Mouse (Mus musculus) megakaryocyte progenitor cell, adult 5-6 weeks (primary cell): ENCODE data around the gene Entpd4b. TPM values are rescaled to one million over a fixed set of nuclear protein-coding genes. Genes with fewer than 3 reads are reported as not detected.
"Not testable (repeated sequence)": the region's sequence is repeated elsewhere in the genome, so short reads cannot be mapped to it uniquely, and the experiment has no call there.

Experiments used
- ATAC-seq: replicated peaks from 2 replicates; pipeline ENCODE4 v1.8.0; 2016; ENCODE audit warnings: mild to moderate bottlenecking, moderate TSS enrichment, inconsistent platforms; ENCODE audit not compliant: poor library complexity
- total RNA-seq, 2 experiments: library from RNA; stranded (forward) in 1 of 2; stranded (reverse) in 1 of 2; fragments of 157-497, 149-512 nt in 1 of 2; fragments of 200-1000 nt in 1 of 2; gene quantifications; 2 replicates each; pipeline versions ENCODE4 v1.2.3 to v1.2.4; 2015 to 2017

Entpd4b gene
- total RNA-seq (2015) (6.3 and 9.7 TPM in 2 replicates), total RNA-seq (2017) (8.6 and 10.2 TPM in 2 replicates)

DNA sequence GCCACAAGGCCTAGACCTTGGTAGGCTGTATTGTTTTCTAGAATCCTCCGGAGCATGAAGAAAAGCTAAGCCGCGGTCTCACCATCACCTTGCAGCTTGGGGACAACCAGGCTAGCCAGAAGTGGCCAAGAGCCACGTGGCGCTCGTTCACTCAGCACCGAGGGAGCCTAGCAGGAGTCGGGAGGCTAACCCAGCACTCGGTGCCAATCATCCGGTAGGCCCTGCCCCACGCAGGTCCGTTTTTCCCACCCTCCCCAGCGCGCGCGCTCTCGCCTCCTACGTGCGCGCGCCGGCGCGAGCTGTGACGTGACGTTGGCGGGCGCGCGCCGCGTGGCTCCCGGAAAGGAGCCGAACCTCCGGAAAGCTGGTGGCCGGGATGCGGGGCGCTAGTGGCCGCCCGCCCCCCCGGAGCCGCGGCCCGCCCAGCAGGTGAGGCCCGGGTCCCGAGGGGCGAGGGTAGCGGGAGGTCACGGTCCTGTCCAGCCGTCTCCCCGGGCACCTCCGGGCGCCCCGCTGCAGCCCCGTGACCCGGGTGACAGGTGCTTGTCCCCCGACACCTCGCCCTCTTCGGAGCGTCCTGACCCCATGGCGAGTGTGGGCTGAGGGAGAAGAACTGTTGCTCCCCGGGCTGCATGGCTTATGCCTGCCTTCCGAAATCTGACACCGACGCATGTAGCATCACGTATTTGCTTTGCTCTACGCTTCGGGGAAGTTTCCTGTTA, at the start of gene Entpd4b:
Entpd4b (plus strand) TSS at position 315 of the 722 bp plus-strand sequence.
- peak; percentile 86 for ATAC-seq

- peak; percentile 26 for ATAC-seq
Measured at GRCm38 (mm10) chr14:69507000-69507399, 48.2 kb upstream of the Entpd4b start.

- not testable (repeated sequence) for ATAC-seq
Measured at GRCm38 (mm10) chr14:69512449-69512848, 42.8 kb upstream of the Entpd4b start, which contains the start of gene Gm27179. Gene Gm27179, minus strand, starts transcription at chr14:69512549.

GRCm38 (mm10) chr14:69520810-69521209, 34.4 kb upstream of the Entpd4b start:
- not testable (repeated sequence) for ATAC-seq

DNA sequence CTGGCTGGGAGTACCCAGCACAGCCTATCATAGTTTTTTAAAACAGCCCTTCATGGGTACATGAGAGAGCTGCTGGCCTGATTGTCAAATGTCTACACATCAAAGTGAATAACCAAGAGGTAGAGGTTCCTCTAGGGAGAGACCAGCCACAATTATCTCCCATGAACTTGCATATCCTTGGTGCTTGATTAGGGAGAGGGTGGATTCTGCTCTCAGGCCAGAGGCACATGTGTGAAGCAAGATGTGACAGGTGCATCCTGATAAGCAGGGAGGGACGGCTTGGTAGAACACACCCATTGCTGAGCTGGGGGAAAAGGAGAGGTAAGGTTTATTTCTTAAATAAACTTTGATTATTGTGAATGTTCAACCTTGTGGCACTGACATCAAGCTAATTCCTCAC, 32.2 kb upstream of the Entpd4b start:
- ATAC-seq = peak; percentile 96

GRCm38 (mm10) chr14:69526202-69526601, 29.0 kb upstream of the Entpd4b start:
- ATAC-seq = not testable (repeated sequence)

- peak; percentile 80 for ATAC-seq
Measured at GRCm38 (mm10) chr14:69536539-69536938, 18.7 kb upstream of the Entpd4b start.

- ATAC-seq = peak; percentile 65
Measured at GRCm38 (mm10) chr14:69540113-69540512, 15.1 kb upstream of the Entpd4b start.

- ATAC-seq = peak; percentile 53
Measured at GRCm38 (mm10) chr14:69542695-69543094, 12.5 kb upstream of the Entpd4b start.

DNA sequence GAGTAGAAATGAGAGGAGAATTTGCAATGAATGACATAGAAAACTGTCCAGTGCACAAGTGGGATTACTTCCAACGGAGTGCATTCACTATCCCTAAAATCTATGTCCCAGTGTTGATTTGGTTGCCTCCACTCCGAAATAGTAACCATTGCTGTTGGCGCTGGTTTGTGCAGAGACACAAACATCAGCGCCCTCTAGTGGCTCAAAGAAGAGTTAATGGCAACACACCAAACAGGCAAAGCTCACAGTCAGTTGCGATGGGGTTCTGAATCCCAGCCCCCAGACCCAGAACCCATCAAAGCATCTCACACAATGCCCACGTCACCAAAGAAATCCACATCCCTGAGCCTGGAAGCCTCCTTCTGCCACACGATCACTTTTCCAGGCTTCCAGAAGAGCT, 11.2 kb upstream of the Entpd4b start:
- peak; percentile 33 for ATAC-seq

DNA sequence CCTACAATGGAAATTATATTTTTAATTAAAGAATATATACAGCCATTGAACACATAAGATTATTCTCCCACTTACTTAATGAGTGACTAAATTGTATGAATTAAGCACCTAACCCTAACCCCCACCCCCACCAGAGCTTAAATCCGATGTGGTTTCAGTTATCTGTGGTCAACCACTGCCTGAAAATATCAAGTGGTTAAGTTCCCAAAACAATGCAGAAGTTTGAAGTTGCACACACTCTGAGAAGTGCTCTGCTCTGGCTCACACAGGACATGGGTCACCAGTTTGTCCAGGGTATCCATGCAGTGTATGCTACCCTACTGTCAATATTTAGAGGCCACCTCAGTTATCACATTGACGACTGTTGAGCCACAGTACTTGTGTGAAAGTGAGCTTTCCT, 10.2 kb upstream of the Entpd4b start:
- peak; percentile 36 for ATAC-seq

GRCm38 (mm10) chr14:69547310-69547709, 7.9 kb upstream of the Entpd4b start:
- ATAC-seq = 0 out of 2 replicates have a peak, but pooled peaks have one; percentile 14

GRCm38 (mm10) chr14:69556820-69557219, 1.6 kb downstream of the Entpd4b start:
- ATAC-seq = peak; percentile 43

DNA sequence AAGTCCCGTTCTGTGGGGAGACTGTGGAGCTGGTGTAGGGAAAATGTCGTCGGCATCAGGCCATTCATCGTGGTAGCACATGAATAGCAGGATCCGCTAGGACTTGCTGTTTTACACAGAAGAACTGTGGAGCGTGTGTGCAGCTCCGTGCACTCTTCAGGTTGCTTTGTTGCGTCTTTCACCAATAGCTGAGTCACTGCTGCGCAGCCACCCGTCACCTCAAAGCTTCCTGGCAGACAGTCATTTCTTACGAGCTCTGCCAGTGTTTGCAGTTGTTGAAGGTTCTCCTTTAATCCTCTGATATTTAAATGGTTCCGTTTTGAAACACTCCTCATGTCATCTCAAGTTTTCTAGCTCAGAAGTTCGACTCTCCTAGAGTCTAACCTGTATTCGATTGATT, 2.3 kb downstream of the Entpd4b start:
- ATAC-seq = peak; percentile 38

Other genes starting within 250 kb of the Entpd4b start
- gene Gm16867, start 52.1 kb upstream of the Entpd4b start, total RNA-seq (2015) = 5.6 and 7.4 TPM in 2 replicates
- gene Gm16867, start 52.1 kb upstream of the Entpd4b start, total RNA-seq (2017) = 8.0 and 11.4 TPM in 2 replicates
- not detected in 2 replicates for gene Gm27179, start 42.9 kb upstream of the Entpd4b start, total RNA-seq (2015)
- not detected in 2 replicates for gene Gm27179, start 42.9 kb upstream of the Entpd4b start, total RNA-seq (2017)